Mouse (Mus musculus) erythroblast, embryonic 14.5 days (primary cell): ENCODE measurements around the gene S100a3.

Experiments
- GATA1 ChIP-seq: IDR thresholded peaks from 2 replicates; pipeline ENCODE4 v1.6.1; 2012; ENCODE audit warnings: low read length, inconsistent platforms, mixed read lengths
- TAL1 ChIP-seq: IDR thresholded peaks from 3 replicates; pipeline ENCODE4 v1.6.1; 2012; ENCODE audit warnings: low read length, inconsistent platforms, mixed read lengths

DNA sequence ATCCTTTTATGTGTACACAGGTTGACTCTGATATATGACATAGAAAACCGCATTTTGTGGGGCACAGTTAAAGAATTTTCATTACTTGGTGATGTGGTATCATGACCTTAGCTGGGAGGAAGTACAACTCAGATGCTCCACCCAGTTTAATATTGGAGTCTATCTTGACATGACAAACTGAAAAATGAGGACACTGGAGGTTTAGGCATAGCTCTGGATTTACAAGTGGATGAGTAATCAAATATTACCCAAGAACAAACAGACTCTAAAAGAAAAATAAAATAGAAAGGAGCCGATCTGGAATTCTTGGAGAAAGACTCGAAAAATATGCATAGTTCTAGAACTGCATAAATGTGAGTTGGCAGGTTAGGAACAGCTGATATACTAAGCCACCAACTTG is 14.9 kb downstream of the S100a3 start:
- no peak for TF ChIP-seq TAL1
- TF ChIP-seq GATA1 = no peak
